Mouse (Mus musculus): Measurements from ENCODE around the gene Fam83e. TPM values are rescaled to one million over a fixed set of nuclear protein-coding genes. Genes with fewer than 3 reads are reported as not detected.

Fam83e gene
- polyA plus RNA-seq, 1 experiment = 0.31 TPM

GRCm38 (mm10) chr7:45708221-45708761 is 12.7 kb upstream of the Fam83e start:
- Histone ChIP-seq H3K4me3 (replicated peaks; ENCODE audit: insufficient read depth, low read depth, low read length) (peak overlapping the region; percentile 46), H3K27ac (ENCODE audit: insufficient read depth, low read length) (peak overlapping the region; percentile 64), H3K4me1 (ENCODE audit: control insufficient read depth, insufficient read depth, low read length) (peaks cover 32% of the 10 kb centered on the region), H3K27me3 (ENCODE audit: control insufficient read depth, insufficient read depth, low read length) (no peaks in the 10 kb centered on the region)
- no peak for TF ChIP-seq POLR2A (IDR thresholded peaks at IDR 0.05; ENCODE audit: borderline replicate concordance, insufficient read depth, low read length)
- no peak for TF ChIP-seq CTCF (IDR thresholded peaks at IDR 0.05; ENCODE audit: borderline replicate concordance, insufficient read depth, low read depth, low read length)
- 37% methylated on average over 13 of the region's 13 CpGs for WGBS
- DNase-seq = peak; percentile 48 to 51

GRCm38 (mm10) chr7:45709036-45709435 is 12.0 kb upstream of the Fam83e start:
- Histone ChIP-seq H3K27ac (ENCODE audit: insufficient read depth, low read length) (peak overlapping the region; percentile 64; the same call in 1 of the 2 replicates), H3K27me3 (ENCODE audit: control insufficient read depth, insufficient read depth, low read length) (no peaks in the 10 kb centered on the region), H3K4me1 (ENCODE audit: control insufficient read depth, insufficient read depth, low read length) (peaks cover 32% of the 10 kb centered on the region), H3K4me3 (replicated peaks; ENCODE audit: insufficient read depth, low read depth, low read length) (no peak overlapping the region)
- peak; percentile 27 to 31 for DNase-seq
- WGBS = 23% methylated on average over 6 of the region's 6 CpGs
- no peak for TF ChIP-seq CTCF (IDR thresholded peaks at IDR 0.05; ENCODE audit: borderline replicate concordance, insufficient read depth, low read depth, low read length)
- TF ChIP-seq POLR2A (IDR thresholded peaks at IDR 0.05; ENCODE audit: borderline replicate concordance, insufficient read depth, low read length) = no peak

- Histone ChIP-seq H3K4me1 (ENCODE audit: control insufficient read depth, insufficient read depth, low read length) (peaks cover 32% of the 10 kb centered on the region), H3K27ac (ENCODE audit: insufficient read depth, low read length) (no peak overlapping the region), H3K27me3 (ENCODE audit: control insufficient read depth, insufficient read depth, low read length) (no peaks in the 10 kb centered on the region), H3K4me3 (replicated peaks; ENCODE audit: insufficient read depth, low read depth, low read length) (no peak overlapping the region)
- TF ChIP-seq POLR2A (IDR thresholded peaks at IDR 0.05; ENCODE audit: borderline replicate concordance, insufficient read depth, low read length) (no peak), CTCF (IDR thresholded peaks at IDR 0.05; ENCODE audit: borderline replicate concordance, insufficient read depth, low read depth, low read length) (no peak)
- peak in 1 of 2 experiments; percentile 34 for DNase-seq
- WGBS = 34% methylated on average over 14 of the region's 14 CpGs
Observed at GRCm38 (mm10) chr7:45709677-45710355, 11.2 kb upstream of the Fam83e start.

GRCm38 (mm10) chr7:45710477-45711191 is 10.4 kb upstream of the Fam83e start:
- Histone ChIP-seq H3K4me1 (ENCODE audit: control insufficient read depth, insufficient read depth, low read length) (peaks cover 32% of the 10 kb centered on the region), H3K27me3 (ENCODE audit: control insufficient read depth, insufficient read depth, low read length) (no peaks in the 10 kb centered on the region), H3K4me3 (replicated peaks; ENCODE audit: insufficient read depth, low read depth, low read length) (no peak overlapping the region), H3K27ac (ENCODE audit: insufficient read depth, low read length) (no peak overlapping the region)
- 85% methylated on average over 20 of the region's 20 CpGs for WGBS
- TF ChIP-seq POLR2A (IDR thresholded peaks at IDR 0.05; ENCODE audit: borderline replicate concordance, insufficient read depth, low read length) (no peak), CTCF (IDR thresholded peaks at IDR 0.05; ENCODE audit: borderline replicate concordance, insufficient read depth, low read depth, low read length) (no peak)
- DNase-seq = peak in 1 of 2 experiments; percentile 31

- Histone ChIP-seq H3K27ac (ENCODE audit: insufficient read depth, low read length) (no peak overlapping the region), H3K4me1 (ENCODE audit: control insufficient read depth, insufficient read depth, low read length) (peaks cover 37% of the 10 kb centered on the region), H3K4me3 (replicated peaks; ENCODE audit: insufficient read depth, low read depth, low read length) (no peak overlapping the region), H3K27me3 (ENCODE audit: control insufficient read depth, insufficient read depth, low read length) (no peaks in the 10 kb centered on the region)
- no peak for DNase-seq
- WGBS = 68% methylated on average over 24 of the region's 24 CpGs
- TF ChIP-seq POLR2A (IDR thresholded peaks at IDR 0.05; ENCODE audit: borderline replicate concordance, insufficient read depth, low read length) (no peak; the same call in 1 of the 2 replicates), CTCF (IDR thresholded peaks at IDR 0.05; ENCODE audit: borderline replicate concordance, insufficient read depth, low read depth, low read length) (no peak)
Observed at GRCm38 (mm10) chr7:45711316-45712021, 9.5 kb upstream of the Fam83e start.

GRCm38 (mm10) chr7:45712022-45712757 is 8.8 kb upstream of the Fam83e start:
- TF ChIP-seq CTCF (IDR thresholded peaks at IDR 0.05; ENCODE audit: borderline replicate concordance, insufficient read depth, low read depth, low read length) = 0 out of 2 replicates have a peak, but pooled peaks have one; percentile 8
- peak; percentile 11; the same call in 1 of the 2 replicates for TF ChIP-seq POLR2A (IDR thresholded peaks at IDR 0.05; ENCODE audit: borderline replicate concordance, insufficient read depth, low read length)
- WGBS = 79% methylated on average over 21 of the region's 21 CpGs
- peaks cover 35% of the 10 kb centered on the region for H3K4me1 ChIP-seq (ENCODE audit: control insufficient read depth, insufficient read depth, low read length)
- no peak overlapping the region for H3K27ac ChIP-seq (ENCODE audit: insufficient read depth, low read length)
- peak; percentile 39 for DNase-seq
- H3K4me3 ChIP-seq (replicated peaks; ENCODE audit: insufficient read depth, low read depth, low read length) = no peak overlapping the region
- H3K27me3 ChIP-seq (ENCODE audit: control insufficient read depth, insufficient read depth, low read length) = no peaks in the 10 kb centered on the region

GRCm38 (mm10) chr7:45713396-45713795 is 7.6 kb upstream of the Fam83e start:
- DNase-seq = peak; percentile 30 to 34

More at GRCm38 (mm10) chr7:45713396-45713795, 7.6 kb upstream of the Fam83e start:
- H3K4me1 ChIP-seq (ENCODE audit: control insufficient read depth, insufficient read depth, low read length) = peaks cover 29% of the 10 kb centered on the region
- WGBS = 87% methylated on average over 16 of the region's 16 CpGs
- no peak overlapping the region for H3K27ac ChIP-seq (ENCODE audit: insufficient read depth, low read length)
- H3K4me3 ChIP-seq (replicated peaks; ENCODE audit: insufficient read depth, low read depth, low read length) = no peak overlapping the region
- TF ChIP-seq CTCF (IDR thresholded peaks at IDR 0.05; ENCODE audit: borderline replicate concordance, insufficient read depth, low read depth, low read length) (no peak), POLR2A (IDR thresholded peaks at IDR 0.05; ENCODE audit: borderline replicate concordance, insufficient read depth, low read length) (no peak)
- H3K27me3 ChIP-seq (ENCODE audit: control insufficient read depth, insufficient read depth, low read length) = no peaks in the 10 kb centered on the region
